Mouse (Mus musculus) heart, postnatal 36 days (tissue): ENCODE results near the gene Nkiras2. TPM values are rescaled to one million over a fixed set of nuclear protein-coding genes. Genes with fewer than 3 reads are reported as not detected.
"Not testable (repeated sequence)": the region's sequence is repeated elsewhere in the genome, so short reads cannot be mapped to it uniquely, and the experiment has no call there.

ENCODE experiments used
- DNase-seq, 2 experiments: peaks; one replicate each; pipeline ENCODE4 v3.0.0; 2021 to 2022
- intact Hi-C: fragments of 180-260 bp; cut with DNase I; formaldehyde crosslinking; loops from one replicate; pipeline ENCODE4 v1.15.1; 2025
- total RNA-seq, 2 experiments: library from RNA; stranded (reverse); gene quantifications; 2 replicates each; pipeline ENCODE4 v1.2.3; 2021

Nkiras2 gene
- total RNA-seq, 2 experiments from 2014 or later: 57.2 to 59.2 TPM

DNA sequence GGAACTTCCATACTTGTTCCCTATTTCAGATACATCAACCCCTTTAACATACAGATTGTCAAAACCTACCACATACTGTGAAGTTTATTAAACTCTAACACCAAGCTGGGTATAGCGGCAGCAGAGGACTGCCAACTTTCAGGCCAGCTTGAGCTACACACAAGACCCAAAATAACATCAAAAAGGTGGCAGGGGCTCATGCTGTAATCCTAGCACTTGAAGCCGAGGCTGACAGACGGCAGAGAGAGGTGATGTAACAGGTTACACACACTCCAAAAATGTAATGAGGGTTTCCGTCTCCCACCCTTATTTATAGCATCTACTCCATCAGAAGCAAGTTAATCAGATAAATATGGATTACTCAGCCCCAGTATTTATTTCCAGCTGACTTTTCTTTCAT, 23.5 kb upstream of the Nkiras2 start:
- DNase-seq: no peak
- intact Hi-C loops: no loop called here

DNA sequence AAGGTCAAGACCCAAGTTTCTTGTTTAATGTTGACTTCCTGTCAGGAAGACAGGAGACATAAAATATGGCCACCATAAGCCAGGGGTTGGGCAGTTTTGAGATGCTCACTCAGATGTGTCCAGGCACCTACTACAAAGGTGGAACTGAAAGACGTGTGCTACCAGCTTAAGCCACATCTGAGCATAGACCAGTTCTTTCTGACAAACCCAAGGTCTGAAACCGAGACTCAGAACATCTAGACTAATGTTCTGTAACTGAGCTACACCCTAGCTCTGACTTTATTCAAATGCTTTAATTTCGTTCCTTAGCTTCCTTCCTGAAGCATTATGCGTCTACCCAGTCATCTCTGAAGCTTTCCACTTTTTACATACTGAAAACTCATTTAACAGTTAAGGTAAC, 21.0 kb upstream of the Nkiras2 start:
- intact Hi-C loops: no loop called here
- no peak for DNase-seq

DNA sequence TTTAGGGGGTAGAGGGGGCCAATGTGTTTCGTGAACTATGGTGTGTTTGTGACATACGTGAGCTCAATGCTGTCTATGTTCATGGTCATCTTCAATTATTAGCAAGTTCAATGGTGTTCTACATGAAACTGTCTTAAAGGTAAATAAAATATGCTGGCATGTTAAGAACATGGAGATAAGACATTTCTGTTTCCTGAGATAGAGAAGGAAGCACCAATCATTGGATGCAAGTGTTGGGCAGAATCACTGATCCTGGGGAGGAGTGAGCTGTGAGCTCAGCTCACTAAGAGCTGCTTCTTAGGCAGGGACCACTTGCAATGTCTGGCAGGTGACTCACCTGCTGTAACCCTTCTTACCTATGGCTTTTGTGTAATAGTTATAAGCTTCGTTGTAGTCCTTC, 17.7 kb upstream of the Nkiras2 start:
- intact Hi-C loops: no loop called here
- no peak for DNase-seq

DNA sequence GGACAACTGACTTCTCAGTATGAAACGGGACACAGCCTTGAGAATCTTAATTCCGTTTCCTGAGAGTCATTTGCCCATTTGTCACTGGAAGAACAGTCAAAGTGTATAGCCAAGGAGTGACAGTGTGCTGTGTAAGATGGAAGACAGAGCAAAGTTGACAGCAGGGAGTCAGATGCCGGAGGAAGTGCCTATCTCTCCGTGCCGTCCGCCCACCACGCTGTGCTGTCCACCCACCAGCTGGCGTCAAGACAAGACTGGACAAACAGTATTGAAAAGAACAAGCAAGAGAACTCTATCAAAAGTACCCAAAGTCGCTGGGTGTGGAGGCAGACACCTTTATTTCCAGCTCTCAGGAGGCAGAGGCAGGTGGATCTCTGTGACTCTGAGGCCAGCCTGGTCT, 15.9 kb upstream of the Nkiras2 start:
- intact Hi-C loops: no loop called here
- no peak for DNase-seq

DNA sequence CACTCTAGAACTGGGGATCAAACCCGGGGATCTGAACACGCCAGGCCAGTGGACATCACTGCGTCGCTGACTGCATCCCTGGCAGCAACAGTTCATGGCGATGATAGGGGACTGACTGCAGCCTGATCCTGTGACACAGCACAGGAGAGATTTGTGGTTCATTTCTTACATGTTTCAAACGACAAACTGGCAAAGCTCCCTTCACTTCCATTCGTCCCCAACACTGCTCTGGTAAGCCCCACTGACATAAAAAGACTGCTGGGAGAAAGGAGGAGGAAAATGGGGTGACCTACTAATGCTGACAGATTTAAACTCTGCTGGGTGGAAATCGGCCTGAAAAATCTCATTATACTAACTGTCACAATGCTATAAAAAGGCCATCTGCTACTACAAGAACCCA, 15.2 kb upstream of the Nkiras2 start:
- DNase-seq: no peak
- intact Hi-C loops: no loop called here

DNA sequence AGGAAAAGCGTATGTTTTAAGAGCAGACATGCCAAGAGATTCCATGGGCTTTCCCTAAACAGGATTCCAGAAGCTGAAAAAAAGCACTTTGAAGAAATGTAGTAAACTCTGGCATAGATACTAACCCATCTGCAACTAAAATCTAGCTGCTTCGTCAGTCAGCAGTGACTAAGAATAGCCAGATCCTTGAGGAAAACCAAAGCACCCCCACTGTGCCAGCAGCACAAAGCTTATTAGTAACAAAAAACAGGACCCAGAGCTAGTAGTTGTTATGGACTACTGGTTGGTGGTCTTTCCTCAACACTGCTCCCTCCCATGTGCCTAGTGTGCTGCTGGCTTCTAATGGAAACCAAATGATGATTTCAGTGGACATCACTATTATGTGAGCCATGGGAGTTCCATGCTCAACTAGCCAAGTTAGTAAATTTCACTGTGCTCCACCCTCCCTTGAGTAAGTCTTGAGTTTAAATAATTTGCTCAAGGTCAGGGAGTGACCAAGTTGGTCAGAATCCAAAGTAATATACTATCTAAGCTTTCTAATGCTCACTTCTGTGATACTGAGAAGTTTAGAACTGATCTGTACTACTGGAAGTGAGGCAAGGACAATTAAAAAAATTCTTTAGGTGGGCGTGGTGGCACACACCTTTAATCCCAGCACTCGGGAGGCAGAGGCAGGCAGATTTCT, 14.6 kb upstream of the Nkiras2 start:
- no peak for DNase-seq
- intact Hi-C loops: no loop called here

DNA sequence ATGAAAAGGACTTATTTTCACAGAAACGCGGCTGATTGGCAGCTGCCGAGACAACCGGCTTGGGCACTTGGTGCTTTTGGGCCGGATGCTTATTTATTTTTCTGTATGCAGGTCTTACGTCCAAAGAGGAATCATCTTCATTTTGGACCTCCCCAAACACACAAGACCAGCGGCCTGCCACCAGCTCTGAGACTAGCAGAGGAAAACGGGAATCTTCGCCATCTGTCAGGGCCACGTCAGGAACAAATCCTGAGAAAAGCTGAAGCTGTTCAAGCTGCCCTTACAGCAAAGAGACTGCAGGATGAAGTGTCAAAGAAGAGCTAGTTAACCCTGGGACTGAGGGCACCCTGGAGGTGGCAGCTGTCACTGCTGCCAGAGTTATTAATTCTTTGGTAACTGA, 13.6 kb upstream of the Nkiras2 start:
- intact Hi-C loops: no loop called here
- DNase-seq: no peak

DNA sequence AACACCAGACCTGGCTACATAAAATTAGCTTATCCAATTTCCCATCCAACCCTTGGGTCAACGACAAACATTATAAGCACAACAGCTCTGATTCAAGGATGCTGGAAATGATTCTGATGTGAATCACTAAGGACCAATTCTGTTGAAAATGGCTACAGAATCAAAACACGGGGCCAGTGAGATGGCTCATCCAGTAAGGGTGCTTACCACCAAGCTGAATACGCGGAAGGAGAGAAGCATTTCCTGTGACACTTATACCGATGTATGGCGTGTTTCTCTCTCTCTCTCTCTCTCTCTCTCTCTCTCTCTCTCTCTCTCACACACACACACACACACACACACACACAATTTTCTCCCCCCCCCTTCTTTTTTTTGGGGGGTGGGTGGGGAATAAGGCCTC, 11.9 kb upstream of the Nkiras2 start:
- intact Hi-C loops: no loop called here
- no peak for DNase-seq

DNA sequence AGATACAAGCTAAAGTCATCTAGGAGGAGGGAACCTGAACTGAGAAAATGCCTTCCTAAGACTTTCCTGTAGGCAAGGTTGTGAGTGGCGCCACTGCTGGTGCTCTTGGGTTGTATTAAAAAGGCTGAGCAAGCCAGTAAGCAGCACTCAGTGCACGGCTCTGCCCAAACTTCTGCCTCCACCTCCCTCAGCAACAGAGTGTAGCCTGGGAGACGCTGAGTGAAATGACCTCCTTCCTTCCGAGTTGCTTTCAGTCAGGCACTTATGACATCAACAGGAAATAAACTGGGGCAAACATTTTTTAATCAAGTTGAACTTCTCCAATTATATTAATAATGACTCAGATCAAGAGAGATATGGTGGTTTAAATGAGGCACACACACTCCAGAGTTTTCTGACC, 10.2 kb upstream of the Nkiras2 start:
- intact Hi-C loops: no loop called here
- no peak for DNase-seq

DNA sequence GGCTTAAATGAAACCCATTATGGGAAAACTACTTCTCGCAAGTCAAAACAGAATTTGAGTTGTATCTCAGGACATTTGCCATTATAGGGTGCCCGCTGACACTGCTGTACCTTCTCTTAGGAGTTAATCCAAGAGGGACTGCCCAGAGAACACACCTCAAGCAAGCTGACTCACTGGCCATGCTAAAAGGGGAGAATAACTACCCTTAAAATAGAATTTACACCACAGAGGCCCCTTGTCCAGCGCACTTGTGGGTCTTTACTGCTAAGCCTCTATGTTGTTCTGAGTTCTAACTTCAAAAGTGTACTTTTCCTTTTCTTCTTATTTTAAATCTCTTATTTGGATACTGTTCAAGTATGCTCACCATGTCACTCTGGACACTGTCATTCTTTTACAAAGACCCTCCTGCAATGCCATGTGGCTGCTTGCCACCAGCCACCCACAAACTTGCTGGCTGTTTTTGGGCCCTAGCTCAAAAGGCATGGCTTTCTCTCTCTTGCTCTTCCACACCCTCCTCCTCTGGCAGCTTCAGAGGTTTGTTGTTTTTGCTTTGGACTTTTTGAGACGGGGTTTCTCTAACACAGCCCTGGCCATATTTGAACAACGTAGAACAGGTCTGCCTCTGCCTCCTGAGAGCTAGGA, 9.6 kb upstream of the Nkiras2 start:
- intact Hi-C loops: no loop called here
- DNase-seq: no peak

DNA sequence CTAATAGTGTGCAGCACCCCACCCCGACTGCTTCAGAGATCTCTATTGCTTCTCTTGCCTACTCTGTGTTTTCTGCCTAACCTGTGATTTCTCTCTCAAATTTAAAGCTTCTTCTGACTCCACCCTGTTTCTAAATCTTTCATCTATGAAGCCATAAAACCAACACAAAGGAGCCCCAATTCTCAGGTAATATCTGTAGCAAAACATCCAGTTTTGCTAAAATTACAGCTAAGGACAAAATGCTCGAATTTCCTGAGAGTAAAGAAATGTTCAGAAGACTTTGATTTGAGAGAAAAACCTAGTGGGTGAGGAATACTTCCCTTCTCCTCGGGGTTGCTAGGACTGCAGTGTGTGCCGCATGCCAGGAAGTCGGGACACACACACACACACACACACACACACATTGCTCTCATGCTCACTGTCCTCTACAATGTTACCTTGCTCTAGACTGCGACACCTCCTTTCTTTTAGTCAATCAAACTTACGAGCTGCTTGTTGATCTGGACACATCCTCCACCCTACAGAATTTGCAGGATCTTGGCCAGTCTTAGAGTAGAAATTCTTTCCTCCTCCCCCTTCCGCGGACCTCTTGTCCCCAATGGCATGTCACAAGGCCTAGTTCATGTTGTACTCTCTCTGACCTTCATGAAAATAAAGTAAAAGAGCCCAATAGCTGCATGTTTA, 8.9 kb upstream of the Nkiras2 start:
- intact Hi-C loops: no loop called here
- no peak for DNase-seq

DNA sequence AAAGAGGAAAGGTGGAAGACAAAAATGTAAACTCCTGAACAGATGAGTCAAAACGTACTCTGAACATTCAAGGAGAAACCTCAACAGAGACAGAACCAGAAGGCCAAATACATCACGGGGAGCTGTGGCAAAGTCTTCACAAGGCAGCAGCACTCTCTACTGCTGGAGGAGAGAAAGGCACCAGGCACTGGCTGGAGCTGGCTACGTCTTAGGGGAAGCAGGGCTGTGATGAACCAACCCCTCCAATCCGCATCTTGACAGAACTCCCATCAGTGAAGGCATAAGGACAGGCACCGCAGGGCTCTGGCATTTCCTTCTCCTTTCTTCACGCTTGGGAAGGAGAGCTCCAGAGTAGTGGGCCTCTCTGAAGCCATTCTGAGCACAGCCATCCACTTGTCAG, 7.4 kb upstream of the Nkiras2 start:
- intact Hi-C loops: no loop called here
- DNase-seq: no peak

DNA sequence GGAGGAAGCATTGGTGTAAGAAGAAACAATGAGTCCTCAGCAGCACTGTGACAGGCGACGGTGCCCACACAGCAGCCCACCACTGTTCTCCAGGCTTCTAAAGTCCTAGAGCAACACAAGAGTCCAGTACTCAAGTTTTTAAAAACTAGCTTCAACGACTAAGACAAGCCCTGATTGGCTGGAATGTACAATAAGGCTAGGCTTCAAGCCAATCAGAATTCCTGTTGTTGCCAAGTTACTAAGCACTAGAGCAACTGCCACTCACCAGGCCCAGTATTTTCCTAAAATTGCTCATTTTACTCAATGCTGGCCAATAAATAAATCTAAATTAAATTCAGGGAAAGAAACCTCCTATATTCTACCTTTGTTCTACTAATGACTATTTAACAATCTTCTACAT, 5.8 kb upstream of the Nkiras2 start:
- intact Hi-C loops: no loop called here
- no peak for DNase-seq

DNA sequence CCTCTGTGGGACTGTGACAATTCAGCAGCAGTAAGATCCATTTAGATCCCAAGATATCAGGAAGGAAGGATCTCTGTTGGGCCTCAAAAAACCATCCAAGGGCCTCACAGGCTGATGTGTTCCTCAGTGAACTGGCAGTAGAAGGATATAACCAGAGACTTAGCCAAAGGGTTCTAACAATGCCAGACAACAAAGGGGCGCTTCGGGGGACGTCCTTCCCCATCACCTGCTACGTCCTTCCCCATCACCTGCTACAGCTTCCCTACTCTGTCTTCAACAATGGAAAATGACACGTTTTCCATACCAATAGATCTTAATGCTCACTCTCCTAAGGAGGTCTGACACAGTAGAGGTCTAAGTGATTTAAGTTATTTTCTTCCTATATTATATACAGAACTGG, 2.7 kb upstream of the Nkiras2 start:
- no peak for DNase-seq
- intact Hi-C loops: no loop called here

DNA sequence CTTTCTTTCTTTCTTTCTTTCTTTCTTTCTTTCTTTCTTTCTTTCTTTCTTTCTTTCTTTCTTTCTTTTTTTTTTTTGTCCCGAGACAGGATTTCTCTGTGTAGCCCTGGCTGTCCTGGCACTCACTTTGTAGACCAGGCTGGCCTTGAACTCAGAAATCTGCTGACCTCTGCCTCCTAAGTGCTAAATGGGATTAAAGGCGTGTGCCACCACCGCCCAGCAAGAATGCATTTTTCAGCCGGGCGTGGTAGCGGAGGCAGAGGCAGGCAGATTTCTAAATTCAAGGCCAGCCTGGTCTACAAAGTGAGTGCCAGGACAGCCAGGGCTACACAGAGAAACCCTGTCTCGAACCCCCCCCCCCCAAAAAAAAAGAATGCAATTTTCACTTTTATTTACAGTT, 2.2 kb upstream of the Nkiras2 start:
- DNase-seq, intact Hi-C loops: not testable (repeated sequence)

DNA sequence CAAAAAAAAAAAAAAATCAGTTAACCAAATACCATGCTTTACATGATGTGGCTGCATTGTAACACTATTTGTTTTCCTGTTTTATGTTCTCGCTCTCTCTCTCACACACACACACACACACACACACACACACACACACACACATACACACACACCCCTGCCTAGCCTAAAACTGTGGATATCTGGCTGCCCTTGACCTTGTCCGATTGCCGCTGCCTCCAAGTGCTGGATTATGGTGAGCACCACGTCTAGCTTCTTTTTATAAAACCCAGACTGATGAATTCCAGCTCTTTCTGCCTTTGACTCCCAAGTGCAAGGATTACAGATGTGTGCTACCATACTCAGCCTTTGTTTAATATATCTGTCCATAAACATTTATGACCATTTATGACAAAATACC, 1.6 kb upstream of the Nkiras2 start:
- DNase-seq: no peak
- intact Hi-C loops: no loop called here

DNA sequence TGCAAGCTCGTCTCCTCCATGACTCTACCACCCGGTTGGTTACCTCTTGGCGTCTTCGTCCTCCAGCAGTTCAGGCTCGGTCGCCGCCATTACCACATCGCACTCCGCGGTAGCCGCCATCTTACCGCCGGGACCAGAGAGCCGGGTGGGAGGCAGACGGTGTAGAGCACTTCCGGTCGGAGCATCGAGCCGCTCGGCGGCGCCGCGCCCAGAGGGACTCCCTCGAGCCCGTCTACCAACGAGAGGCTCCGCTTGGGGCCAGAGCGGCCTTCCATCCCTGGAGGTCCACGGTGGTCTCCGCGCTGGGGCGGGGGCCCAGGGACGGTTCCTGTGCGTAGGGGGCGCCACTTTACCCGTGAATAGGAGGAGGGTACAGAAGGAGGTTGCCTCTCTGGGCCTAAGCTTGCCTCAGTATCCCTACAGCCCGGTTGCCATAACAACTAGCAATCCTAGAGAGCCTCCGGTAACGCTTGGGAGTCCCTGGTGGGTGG, 486 bp downstream of the Nkiras2 start:
- intact Hi-C loops: loop anchor here (2.0 kb wide), 1 partner anchor 49 kb away; no protein-coding TSS in a partner anchor
- peak; percentile 92 to 96 for DNase-seq

DNA sequence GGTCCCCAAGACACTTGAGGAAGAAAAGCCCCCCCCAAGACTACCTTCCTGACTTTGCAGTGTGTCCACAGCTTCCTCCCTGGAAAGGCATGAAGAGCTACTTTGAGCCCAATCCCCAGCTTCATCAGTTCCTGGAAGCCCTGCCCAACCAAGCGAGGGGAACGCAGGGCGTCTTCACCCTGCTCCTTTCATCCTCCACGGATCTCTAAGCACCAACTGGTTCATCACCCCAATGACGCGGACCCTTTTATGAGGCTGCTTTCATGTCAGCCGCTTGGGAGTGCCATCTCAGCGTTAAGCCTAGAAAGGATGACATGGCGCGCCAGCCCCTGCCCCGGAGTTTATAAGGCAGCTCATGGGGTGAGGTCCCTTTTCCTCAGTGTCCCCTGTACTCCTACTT, 938 bp downstream of the Nkiras2 start, which contains the start of gene Dnajc7:
Dnajc7 (minus strand) TSS at position 187 of the 400 bp plus-strand sequence.
- intact Hi-C loops: loop anchor here (2.0 to 5.0 kb wide), 2 partner anchors 49 to 317 kb away; partner anchors contain the start of gene Stat3

DNA sequence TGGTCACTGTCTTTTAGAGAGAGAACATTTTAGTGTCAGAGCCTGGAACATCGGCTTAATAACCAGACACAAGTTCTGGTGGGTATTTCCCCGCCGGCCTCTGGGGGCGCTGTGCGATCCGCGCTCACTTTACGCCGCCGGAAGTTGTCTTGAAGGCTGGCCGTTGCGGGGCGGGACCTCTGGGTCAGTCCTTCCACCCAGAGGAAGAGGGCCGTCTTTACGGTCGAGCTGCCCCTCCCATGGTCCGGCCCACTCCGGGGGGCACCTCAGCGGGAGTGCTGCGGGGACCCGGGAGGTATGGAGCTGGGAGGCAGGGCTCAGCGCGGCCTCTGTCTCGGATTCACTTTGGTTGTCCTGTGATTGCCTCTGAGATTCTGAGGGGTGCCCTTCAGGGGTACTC, 3.7 kb downstream of the Nkiras2 start:
- peak; percentile 96 for DNase-seq
- intact Hi-C loops: loop anchor here (5.0 kb wide), 1 partner anchor 315 kb away; the partner anchor contains the start of gene Stat3

More for the DNA sequence above, 938 bp downstream of the Nkiras2 start, which contains the start of gene Dnajc7:
- no peak for DNase-seq

DNA sequence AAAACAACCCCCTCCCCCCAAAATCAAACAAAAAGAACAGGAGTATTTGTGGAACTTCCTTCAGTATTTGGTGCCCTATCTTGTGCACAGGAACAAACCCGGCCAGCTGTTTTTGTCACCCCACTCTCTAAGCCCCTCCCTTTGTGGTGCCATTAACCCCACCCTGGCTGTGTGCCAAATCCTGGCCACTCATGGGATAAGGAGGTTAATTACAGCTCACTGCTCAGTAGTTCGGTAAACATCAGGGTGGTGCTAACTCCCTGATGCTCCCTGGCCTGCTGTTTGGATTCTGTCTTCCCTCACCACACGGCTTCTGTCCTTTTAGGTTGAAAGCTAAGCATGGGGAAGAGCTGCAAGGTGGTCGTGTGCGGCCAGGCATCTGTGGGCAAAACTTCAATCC, 4.8 kb downstream of the Nkiras2 start:
- DNase-seq: peak in 1 of 2 experiments; percentile 38
- intact Hi-C loops: loop anchor here (5.0 kb wide), 1 partner anchor 313 kb away; the partner anchor contains the start of gene Stat3
